Mouse (Mus musculus): ENCODE measurements around the gene Kdm5d.
A peak's percentile ranks its signal among the peaks of the same experiment; 100 is the strongest.

Gene Kdm5d

GRCm38 (mm10) chrY:897393-898227 is at the start of gene Kdm5d:
Kdm5d (plus strand) TSS chrY:897788.
- peak; percentile 64 for DNase-seq (ENCODE audit: low read depth, low spot score)

DNA sequence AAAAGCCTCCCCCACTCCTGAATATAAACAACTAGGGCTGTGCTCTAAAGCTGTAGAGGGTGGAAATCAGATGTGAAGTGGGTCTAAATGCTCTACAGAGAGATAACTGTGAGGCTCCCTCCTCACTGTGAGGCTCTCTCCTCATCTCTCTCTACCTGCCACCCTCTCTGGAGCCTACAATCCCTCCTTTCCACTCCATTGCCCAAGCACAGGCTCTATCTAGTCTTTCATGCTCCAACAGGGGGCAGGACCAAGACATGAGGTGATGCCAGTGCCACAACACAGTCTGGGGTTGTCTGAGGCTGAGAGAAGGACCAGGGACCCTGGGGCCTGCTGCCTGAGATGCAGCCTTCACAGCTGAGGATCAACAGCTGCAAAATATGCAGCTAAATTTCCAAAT is 25.2 kb upstream of the Kdm5d start:
- peak; percentile 0 for DNase-seq (ENCODE audit: low read depth, low spot score)

GRCm38 (mm10) chrY:872855-873549 is 24.6 kb upstream of the Kdm5d start:
- peak; percentile 36 for DNase-seq (ENCODE audit: low read depth, low spot score)

All from mesoderm, embryonic 11.5 days (tissue).